ENCODE assay signal across 8 mouse cellular contexts in the genomic region with DNA sequence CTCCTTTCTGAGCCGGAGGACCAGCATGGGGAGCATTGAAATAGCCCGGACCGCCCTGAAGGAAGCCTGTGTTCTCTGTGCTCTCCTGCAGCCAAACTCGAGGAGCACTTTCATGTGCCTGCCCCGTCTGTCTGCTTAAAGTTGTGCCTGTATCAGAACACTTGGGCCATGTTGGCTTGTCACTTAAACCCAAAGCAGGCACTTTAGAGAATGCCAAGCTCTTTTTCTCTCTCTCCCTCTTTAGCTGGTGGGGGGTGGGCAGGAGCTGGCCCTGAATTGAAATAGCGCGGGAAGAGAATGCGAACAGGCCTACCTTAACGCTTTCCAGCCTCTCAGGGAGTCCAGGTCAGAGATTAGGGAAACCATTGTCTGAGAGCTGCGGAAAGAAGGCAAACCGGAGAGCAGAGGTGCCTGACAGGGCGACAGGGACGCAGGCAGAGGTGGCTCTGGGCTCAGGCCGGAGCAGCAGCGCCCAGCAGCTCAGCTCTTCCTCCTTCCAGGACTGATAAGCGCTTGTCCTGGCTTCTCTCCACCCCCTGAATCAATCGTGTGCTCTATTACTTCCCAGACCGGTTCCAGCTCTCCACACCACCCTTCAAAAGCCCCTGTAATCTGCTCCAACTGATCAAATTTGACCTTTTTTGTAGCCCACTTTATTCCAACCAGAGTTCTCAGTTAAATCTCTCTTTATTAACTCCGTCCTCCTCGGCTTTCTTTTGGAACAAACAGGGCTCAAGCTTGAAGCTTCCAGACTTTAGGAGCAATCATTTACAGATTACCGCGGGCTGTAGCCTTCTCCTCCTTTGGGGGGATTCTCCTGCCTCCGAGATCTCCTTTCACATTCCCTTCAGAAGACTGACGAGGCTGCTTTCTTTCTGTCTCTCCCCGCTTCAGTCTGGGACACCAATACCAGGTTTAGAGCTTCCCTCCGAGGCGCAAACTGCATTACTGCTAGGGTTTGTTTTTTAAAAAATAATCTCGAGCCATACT.
A peak's percentile ranks its signal among the peaks of the same experiment; 100 is the strongest.
DNase-seq lines count a peak whose midpoint lies in the region; ATAC-seq and TF ChIP-seq lines count a peak whose summit lies in the region.

No protein-coding gene starts in this region.

- H3K27ac ChIP-seq in kidney, adult 2 months (ENCODE audit: insufficient read depth, low read depth, low read length), result no peak overlapping the region
- peak overlapping the region; percentile 64; the same call in 1 of the 2 replicates for H3K27ac ChIP-seq in hindbrain, embryonic 16.5 days (ENCODE audit: low read depth, low read length)
- peak overlapping the region; percentile 97 for H3K27ac ChIP-seq in lung, embryonic 16.5 days (ENCODE audit: low read length)
- peak overlapping the region; percentile 35 for H3K27ac ChIP-seq in small intestine, adult 2 months (ENCODE audit: insufficient read depth, low read depth, low read length)

- ATAC-seq in hindbrain, embryonic 16.5 days, result peak; percentile 68
- ATAC-seq in lung, embryonic 16.5 days (ENCODE audit: low read depth), result peak; percentile 61

- intact Hi-C loops in gastrocnemius, postnatal 14 days (cut with DNase I; ENCODE audit: low total_unique reads), result no loop called here

- no peak for TF ChIP-seq CTCF in kidney, adult 2 months (conservative IDR thresholded peaks at IDR 0.05; ENCODE audit: insufficient read depth, insufficient read length, low read depth, low read length)
- TF ChIP-seq CTCF in small intestine, adult 2 months (IDR thresholded peaks at IDR 0.05; ENCODE audit: extremely low read depth, insufficient read length, insufficient replicate concordance, low read depth, low read length), result no peak

- H3K9me3 ChIP-seq in hindbrain, embryonic 16.5 days (ENCODE audit: control insufficient read depth, low read length), result peaks cover 9% of the 10 kb centered on the region
- H3K9me3 ChIP-seq in lung, embryonic 16.5 days (ENCODE audit: control insufficient read depth, low read length), result peaks cover 13% of the 10 kb centered on the region

- DNase-seq in kidney, adult 2 months, result no peak
- DNase-seq in kidney, adult 9 months, result no peak
- DNase-seq in cerebellum, adult 9-10 months, result peak; percentile 34
- peak; percentile 40 for DNase-seq in gastrocnemius, postnatal 14 days
- DNase-seq in B cell, adult 2 months, result no peak

- peak overlapping the region; percentile 65 for H3K9ac ChIP-seq in hindbrain, embryonic 16.5 days (ENCODE audit: low read depth, low read length)
- H3K9ac ChIP-seq in lung, embryonic 16.5 days (ENCODE audit: low read length), result peak overlapping the region; percentile 79

- peak overlapping the region; percentile 9 for H3K4me3 ChIP-seq in kidney, adult 2 months (ENCODE audit: insufficient read depth, low read depth, low read length)
- H3K4me3 ChIP-seq in hindbrain, embryonic 16.5 days (ENCODE audit: low read length), result peak overlapping the region; percentile 28
- H3K4me3 ChIP-seq in lung, embryonic 16.5 days (ENCODE audit: low read length), result peak overlapping the region; percentile 54
- peak overlapping the region; percentile 56 for H3K4me3 ChIP-seq in small intestine, adult 2 months (ENCODE audit: low read depth, low read length)

- H3K36me3 ChIP-seq in kidney, adult 2 months (ENCODE audit: control insufficient read depth, insufficient read depth, low read length), result no peaks in the 10 kb centered on the region
- H3K36me3 ChIP-seq in hindbrain, embryonic 16.5 days (ENCODE audit: control insufficient read depth, insufficient read depth, low read length), result no peaks in the 10 kb centered on the region
- peaks cover 13% of the 10 kb centered on the region for H3K36me3 ChIP-seq in lung, embryonic 16.5 days (ENCODE audit: control insufficient read depth, insufficient read depth, low read length)
- H3K36me3 ChIP-seq in small intestine, adult 2 months (ENCODE audit: control insufficient read depth, insufficient read depth, low read length), result no peaks in the 10 kb centered on the region

- no peak for TF ChIP-seq POLR2A in kidney, adult 2 months (IDR thresholded peaks at IDR 0.05; ENCODE audit: low read depth, low read length)
- no peak for TF ChIP-seq POLR2A in small intestine, adult 2 months (IDR thresholded peaks at IDR 0.05; ENCODE audit: low read depth, low read length)

- peaks cover 2% of the 10 kb centered on the region; the same call in 1 of the 2 replicates for H3K27me3 ChIP-seq in kidney, adult 2 months (replicated peaks; ENCODE audit: control insufficient read depth, insufficient read depth, low read length)
- H3K27me3 ChIP-seq in hindbrain, embryonic 16.5 days (replicated peaks; ENCODE audit: control insufficient read depth, insufficient read depth, low read length), result no peaks in the 10 kb centered on the region
- H3K27me3 ChIP-seq in lung, embryonic 16.5 days (ENCODE audit: control insufficient read depth, insufficient read depth, low read depth, low read length), result no peaks in the 10 kb centered on the region
- H3K27me3 ChIP-seq in small intestine, adult 2 months (ENCODE audit: control insufficient read depth, insufficient read depth, low read length), result no peaks in the 10 kb centered on the region

- peak overlapping the region; percentile 62 for H3K4me2 ChIP-seq in hindbrain, embryonic 16.5 days (ENCODE audit: low read length)
- H3K4me2 ChIP-seq in lung, embryonic 16.5 days (ENCODE audit: low read depth, low read length), result peak overlapping the region; percentile 69

- 32% methylated on average over 28 of the region's 28 CpGs for WGBS in kidney, adult 2 months
- WGBS in hindbrain, embryonic 16.5 days, result 9% methylated on average over 28 of the region's 28 CpGs
- WGBS in lung, embryonic 16.5 days, result 7% methylated on average over 28 of the region's 28 CpGs
- 17% methylated on average over 28 of the region's 28 CpGs for WGBS in small intestine, adult 2 months

- H3K4me1 ChIP-seq in kidney, adult 2 months (ENCODE audit: control insufficient read depth, insufficient read depth, low read length), result no peaks in the 10 kb centered on the region
- H3K4me1 ChIP-seq in hindbrain, embryonic 16.5 days (ENCODE audit: control insufficient read depth, insufficient read depth, low read depth, low read length), result peaks cover 12% of the 10 kb centered on the region
- peaks cover 36% of the 10 kb centered on the region for H3K4me1 ChIP-seq in lung, embryonic 16.5 days (replicated peaks; ENCODE audit: control insufficient read depth, insufficient read depth, low read length)
- no peaks in the 10 kb centered on the region for H3K4me1 ChIP-seq in small intestine, adult 2 months (ENCODE audit: control insufficient read depth, insufficient read depth, insufficient read length, low read length)

Comparison
In these comparisons a context has a peak if more than half of its experiments do, and no peak if none do; other contexts are left out.
1. DNase-seq: peak in cerebellum, adult 9-10 months (single experiment) and gastrocnemius, postnatal 14 days (single experiment); none in kidney, adult 2 months (single experiment), kidney, adult 9 months (single experiment) and B cell, adult 2 months (0 of 2).
2. Peak in every context shown above with its lines, with median percentiles within 50 percentile points of each other: H3K4me3 ChIP-seq.